Mouse (Mus musculus) liver, postnatal 0 days (tissue): Measurements from ENCODE around the gene Kcnk13. TPM values are rescaled to one million over a fixed set of nuclear protein-coding genes. Genes with fewer than 3 reads are reported as not detected.

ENCODE experiments used
- ATAC-seq: fragments of 200-750 bp; cut with Nextera tagmentation; 2 replicates; pipeline ENCODE4 v1.8.0; 2017; ENCODE audit warnings: mild to moderate bottlenecking, moderate library complexity
- DNase-seq: peaks from one replicate; pipeline ENCODE4 v3.0.0-alpha.2; 2016
- H3K27ac ChIP-seq: fragments of 300-500 bp; sonication (generic); 2 replicates; pipeline ENCODE4 v1.5.1; 2014; ENCODE audit warnings: antibody characterized with exemption, moderate library complexity, mild to moderate bottlenecking, low read depth
- H3K27me3 ChIP-seq: fragments of 300-500 bp; sonication (generic); 2 replicates; pipeline ENCODE4 v1.6.1; 2014; ENCODE audit warnings: low read length, control low read depth, mixed read lengths; ENCODE audit not compliant: insufficient read depth
- H3K36me3 ChIP-seq: fragments of 300-500 bp; sonication (generic); replicated peaks from 2 replicates; pipeline ENCODE4 v1.6.1; 2014; ENCODE audit warnings: mild to moderate bottlenecking, control low read depth, low read length, moderate library complexity, mixed read lengths; ENCODE audit not compliant: insufficient read depth
- H3K4me1 ChIP-seq: fragments of 300-500 bp; sonication (generic); 2 replicates; pipeline ENCODE4 v1.6.1; 2014; ENCODE audit warnings: antibody characterized with exemption, mild to moderate bottlenecking, control low read depth; ENCODE audit not compliant: insufficient read depth
- H3K4me2 ChIP-seq: fragments of 300-500 bp; sonication (generic); 2 replicates; pipeline ENCODE4 v1.6.1; 2014; ENCODE audit warnings: low read depth, mild to moderate bottlenecking, low read length, moderate library complexity, mixed read lengths
- H3K4me3 ChIP-seq: fragments of 300-500 bp; sonication (generic); 2 replicates; pipeline ENCODE4 v1.5.1; 2014; ENCODE audit warnings: low read depth, low read length
- H3K9ac ChIP-seq: fragments of 300-500 bp; sonication (generic); replicated peaks from 2 replicates; pipeline ENCODE4 v1.6.1; 2014; ENCODE audit warnings: mild to moderate bottlenecking, moderate library complexity
- H3K9me3 ChIP-seq: fragments of 300-500 bp; sonication (generic); 2 replicates; pipeline ENCODE4 v1.6.1; 2016; ENCODE audit warnings: mild to moderate bottlenecking, control low read depth, low read length, mixed read lengths
- CTCF ChIP-seq: sonication (generic); IDR thresholded peaks from 2 replicates; pipeline ENCODE4 v1.5.1; 2016; ENCODE audit warnings: antibody characterized with exemption, low read depth
- EP300 ChIP-seq: IDR thresholded peaks from 2 replicates; pipeline ENCODE4 v1.6.1; 2016; ENCODE audit warnings: antibody characterized with exemption, low read depth, mild to moderate bottlenecking
- WGBS: fragments of 180-500 bp; shearing (Covaris S2); extraction: QIAGEN DNeasy Blood & Tissue Kit; methylation state at CpG from one replicate; pipeline ENCODE4 v1.1.7; 2014; ENCODE audit not compliant: insufficient replicate concordance; 5-methylcytosine and 5-hydroxymethylcytosine counted together
- polyA plus RNA-seq: library from polyadenylated mRNA; unstranded; fragments of >200 nt; fragmentation: Nextera tagmentation; extraction: Ambion mirVana; gene quantifications from 2 replicates; pipeline ENCODE4 v1.2.1, GENCODE M21; 2015

The Kcnk13 gene
- polyA plus RNA-seq, 1 experiment from 2014 or later: 1.3 TPM

- no peak overlapping the region for H3K27ac ChIP-seq
- H3K4me1 ChIP-seq: no peaks in the 10 kb centered on the region
- H3K9me3 ChIP-seq: no peaks in the 10 kb centered on the region
- TF ChIP-seq CTCF (no peak), EP300 (no peak)
- no peak overlapping the region for H3K4me3 ChIP-seq
- no peak overlapping the region for H3K9ac ChIP-seq
- H3K36me3 ChIP-seq: no peaks in the 10 kb centered on the region
- no peaks in the 10 kb centered on the region for H3K27me3 ChIP-seq
- no peak overlapping the region for H3K4me2 ChIP-seq
- no peak for DNase-seq
- no peak for ATAC-seq
Measured at GRCm38 (mm10) chr12:100061826-100062225, 97.5 kb downstream of the Kcnk13 start.

- Histone ChIP-seq H3K4me3 (no peak overlapping the region), H3K36me3 (no peaks in the 10 kb centered on the region), H3K27ac (no peak overlapping the region), H3K4me2 (no peak overlapping the region), H3K9me3 (no peaks in the 10 kb centered on the region), H3K9ac (no peak overlapping the region), H3K27me3 (no peaks in the 10 kb centered on the region), H3K4me1 (no peaks in the 10 kb centered on the region)
- DNase-seq: no peak
- whole genome bisulfite sequencing: 69% methylated on average over 3 of the region's 3 CpGs
- ATAC-seq: no peak
- TF ChIP-seq CTCF (no peak), EP300 (no peak)
Measured at GRCm38 (mm10) chr12:100062584-100062983, 98.3 kb downstream of the Kcnk13 start.

DNA sequence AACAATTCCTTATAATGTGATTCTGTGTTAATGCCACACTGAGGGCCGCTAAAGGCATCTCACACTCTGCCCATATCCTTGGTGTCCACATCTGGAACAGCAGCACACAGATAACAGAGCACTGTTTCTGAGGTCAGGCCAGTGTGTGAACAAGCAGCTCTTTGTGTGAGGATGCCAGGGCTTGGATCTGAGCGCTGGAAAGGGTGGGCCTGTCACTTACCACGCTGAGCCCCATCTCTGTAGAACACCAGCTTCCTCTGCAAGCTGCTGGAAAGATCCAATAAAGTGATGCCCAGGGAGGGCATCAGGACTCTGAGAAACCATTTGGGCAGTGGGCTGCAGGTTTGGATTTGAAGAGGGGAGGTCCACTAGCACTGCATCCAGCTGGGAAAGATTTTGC, 100.8 kb downstream of the Kcnk13 start:
- no peak for TF ChIP-seq EP300
- no peak for TF ChIP-seq CTCF
- 73% methylated on average over 3 of the region's 3 CpGs for WGBS

GRCm38 (mm10) chr12:100067477-100067876, 103.2 kb downstream of the Kcnk13 start:
- TF ChIP-seq CTCF (no peak), EP300 (0 out of 2 replicates have a peak, but pooled peaks have one; percentile 18)
- H3K4me2 ChIP-seq: no peak overlapping the region
- H3K9ac ChIP-seq: no peak overlapping the region
- H3K36me3 ChIP-seq: no peaks in the 10 kb centered on the region
- H3K4me3 ChIP-seq: no peak overlapping the region
- DNase-seq (no peak), ATAC-seq (peak; percentile 50)
- H3K9me3 ChIP-seq: no peaks in the 10 kb centered on the region
- no peak overlapping the region for H3K27ac ChIP-seq
- H3K4me1 ChIP-seq: no peaks in the 10 kb centered on the region
- 44% methylated on average over 5 of the region's 5 CpGs for WGBS
- H3K27me3 ChIP-seq: no peaks in the 10 kb centered on the region

More for the DNA sequence above, 100.8 kb downstream of the Kcnk13 start:
- Histone ChIP-seq H3K36me3 (no peaks in the 10 kb centered on the region), H3K9me3 (no peaks in the 10 kb centered on the region), H3K27ac (no peak overlapping the region), H3K4me1 (no peaks in the 10 kb centered on the region), H3K4me3 (no peak overlapping the region), H3K4me2 (no peak overlapping the region), H3K9ac (no peak overlapping the region), H3K27me3 (no peaks in the 10 kb centered on the region)
- ATAC-seq (no peak), DNase-seq (no peak)

DNA sequence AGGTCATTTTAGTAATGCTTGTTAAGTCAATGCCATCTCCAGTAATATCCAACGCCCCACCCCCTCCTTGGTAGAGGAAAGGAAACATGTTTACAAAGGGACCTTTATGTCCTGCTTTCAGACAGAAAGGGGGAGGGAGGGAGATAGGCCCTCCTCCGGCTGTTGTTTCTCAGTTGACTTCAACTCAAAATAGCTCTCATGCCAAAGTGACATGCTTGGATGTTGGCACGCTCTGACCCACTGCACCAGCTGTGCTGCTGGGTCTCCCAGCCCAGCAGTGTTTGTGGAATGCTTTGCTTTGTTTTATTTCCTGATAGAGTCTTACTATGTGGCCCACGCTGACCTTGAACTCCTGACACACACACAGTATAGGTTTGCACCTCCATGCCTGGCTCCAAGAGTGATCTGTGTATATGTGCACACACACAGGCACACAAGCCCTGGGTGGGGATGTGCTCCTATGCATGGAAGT, 108.9 kb downstream of the Kcnk13 start:
- no peaks in the 10 kb centered on the region for H3K9me3 ChIP-seq
- WGBS: 62% methylated on average over 4 of the region's 4 CpGs
- H3K27ac ChIP-seq: no peak overlapping the region
- DNase-seq (no peak), ATAC-seq (no peak)
- no peak for TF ChIP-seq EP300
- TF ChIP-seq CTCF: no peak
- no peak overlapping the region for H3K9ac ChIP-seq
- no peaks in the 10 kb centered on the region for H3K4me1 ChIP-seq
- no peaks in the 10 kb centered on the region for H3K27me3 ChIP-seq
- no peaks in the 10 kb centered on the region for H3K36me3 ChIP-seq
- no peak overlapping the region for H3K4me3 ChIP-seq
- H3K4me2 ChIP-seq: no peak overlapping the region

GRCm38 (mm10) chr12:100075715-100076114, 111.4 kb downstream of the Kcnk13 start:
- Histone ChIP-seq H3K4me3 (no peak overlapping the region), H3K4me1 (no peaks in the 10 kb centered on the region), H3K9me3 (no peaks in the 10 kb centered on the region), H3K27me3 (no peaks in the 10 kb centered on the region), H3K9ac (no peak overlapping the region), H3K27ac (no peak overlapping the region), H3K4me2 (no peak overlapping the region), H3K36me3 (no peaks in the 10 kb centered on the region)
- DNase-seq: no peak
- 74% methylated on average over 4 of the region's 4 CpGs for WGBS
- TF ChIP-seq CTCF: no peak
- TF ChIP-seq EP300: no peak
- ATAC-seq: no peak

GRCm38 (mm10) chr12:100079636-100080286, 115.5 kb downstream of the Kcnk13 start:
- no peak overlapping the region for H3K9ac ChIP-seq
- no peaks in the 10 kb centered on the region for H3K36me3 ChIP-seq
- H3K4me3 ChIP-seq: no peak overlapping the region
- no peak for DNase-seq
- no peak overlapping the region for H3K27ac ChIP-seq
- no peaks in the 10 kb centered on the region for H3K4me1 ChIP-seq
- H3K27me3 ChIP-seq: no peaks in the 10 kb centered on the region
- H3K4me2 ChIP-seq: no peak overlapping the region
- no peaks in the 10 kb centered on the region for H3K9me3 ChIP-seq
- TF ChIP-seq EP300: no peak
- no peak for TF ChIP-seq CTCF
- WGBS: 60% methylated on average over 8 of the region's 8 CpGs
- ATAC-seq: no peak
